Mouse (Mus musculus): ENCODE results near the gene Phf20.
"Not testable (repeated sequence)": the region's sequence is repeated elsewhere in the genome, so short reads cannot be mapped to it uniquely, and the experiment has no call there.

The Phf20 gene

DNA sequence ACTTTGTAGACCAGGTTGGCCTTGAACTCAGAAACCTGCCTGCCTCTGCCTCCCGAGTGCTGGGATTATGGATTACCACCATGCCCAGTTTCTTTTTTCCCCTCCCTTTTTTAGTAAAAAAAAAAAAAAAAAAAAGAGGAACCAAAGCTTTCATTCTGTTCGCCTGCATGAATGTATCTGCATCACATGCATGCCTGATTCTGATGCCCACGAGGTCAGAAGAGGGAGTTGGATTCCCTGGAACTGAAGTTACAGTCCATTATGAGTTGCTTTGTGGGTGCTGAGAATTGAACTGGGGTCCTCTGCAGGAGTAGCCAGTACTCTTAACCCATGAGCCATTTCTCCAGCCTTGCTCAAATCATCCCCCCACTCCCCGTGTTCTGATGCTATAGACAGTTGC lies 5.2 kb downstream of the Phf20 start:
- no peak for DNase-seq

DNA sequence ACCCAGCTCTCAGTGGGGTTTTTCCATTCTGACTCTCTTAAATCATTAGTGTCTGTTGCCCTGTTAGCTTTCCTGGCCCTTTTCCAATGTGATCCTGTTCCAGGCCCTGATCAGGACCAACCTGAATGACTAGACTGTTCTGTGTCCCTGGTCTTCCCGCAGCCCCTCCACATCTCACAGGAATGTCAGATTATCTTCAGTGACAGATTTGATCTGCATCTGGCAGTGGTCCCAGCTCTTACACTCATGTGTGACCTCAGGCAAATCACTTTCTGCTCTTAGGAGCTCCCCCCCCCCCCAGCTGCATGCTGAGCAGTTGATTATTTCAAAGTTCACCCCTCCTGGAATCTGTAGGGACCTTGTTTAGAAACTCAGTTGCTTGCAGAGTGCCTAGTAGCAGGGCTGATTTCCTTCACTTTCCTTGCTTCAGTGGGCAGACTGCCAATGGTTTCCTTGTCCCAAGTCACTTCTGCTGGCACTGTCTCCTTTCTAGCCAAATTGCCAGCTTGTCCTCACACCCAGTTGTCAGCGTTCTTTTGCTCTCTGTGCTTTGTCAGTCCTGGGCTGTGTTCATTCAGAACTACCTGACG lies 6.7 kb downstream of the Phf20 start:
- DNase-seq: peak; percentile 86

DNA sequence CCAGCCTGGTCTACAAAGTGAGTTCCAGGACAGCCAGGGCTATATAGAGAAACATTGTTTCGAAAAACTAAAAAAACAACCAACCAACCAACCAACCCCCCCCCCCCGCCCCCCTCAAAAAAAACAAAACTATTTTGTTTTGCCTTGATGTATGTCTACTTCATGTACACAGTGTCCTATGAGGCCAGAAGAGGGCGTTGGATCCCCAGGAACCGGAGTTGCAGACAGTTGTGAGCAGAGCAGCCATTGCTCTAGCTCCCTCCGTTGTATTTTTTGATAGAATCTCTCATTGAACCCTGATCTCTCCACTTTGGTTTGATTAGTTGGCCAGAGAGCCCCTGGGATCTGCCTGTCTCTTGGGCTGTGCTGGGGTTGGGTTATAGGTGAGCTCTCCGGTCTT lies 7.7 kb downstream of the Phf20 start:
- DNase-seq: no peak

- no peak for DNase-seq
Observed at GRCm38 (mm10) chr2:156217786-156218185, 21.5 kb downstream of the Phf20 start.

- DNase-seq: no peak
Observed at GRCm38 (mm10) chr2:156222100-156222499, 25.8 kb downstream of the Phf20 start.

DNA sequence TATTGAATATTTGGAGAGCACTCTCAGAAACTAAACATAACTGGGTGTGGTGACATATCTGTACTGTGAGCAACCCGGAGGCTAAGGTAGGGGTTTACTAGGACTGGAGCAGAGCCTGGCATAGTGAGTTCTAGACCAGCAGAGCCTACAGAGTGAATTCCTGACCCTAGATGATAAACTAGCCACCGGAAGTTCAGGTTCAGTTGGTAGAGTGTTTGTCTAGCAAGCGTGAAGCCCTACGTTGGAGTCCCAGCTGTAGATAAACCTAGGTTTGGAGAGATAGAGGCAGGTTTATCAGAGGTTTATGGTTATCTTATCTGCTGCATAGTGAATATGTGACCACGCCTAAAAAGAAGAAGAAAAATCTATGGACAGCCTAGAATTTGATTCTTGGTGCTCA lies 27.8 kb downstream of the Phf20 start:
- no peak for DNase-seq

DNA sequence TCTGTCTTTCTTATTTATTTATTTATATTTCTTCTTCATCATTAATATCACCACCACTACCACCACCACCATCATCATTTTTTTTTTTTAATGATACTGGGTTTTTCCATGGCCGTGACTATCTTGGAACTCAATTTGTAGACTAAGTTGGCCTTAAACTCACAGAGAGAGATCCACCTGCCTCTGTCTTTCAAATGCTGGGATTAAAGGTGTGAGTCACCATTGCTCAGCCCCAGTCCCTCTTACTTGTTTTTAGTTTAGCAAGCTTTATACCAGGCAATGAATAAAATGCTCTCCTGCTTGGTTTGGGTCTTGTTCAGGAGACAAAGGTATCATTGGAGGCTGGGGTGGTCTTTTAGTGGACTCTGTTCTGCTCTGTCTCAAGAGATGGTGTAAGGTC lies 31.4 kb downstream of the Phf20 start:
- DNase-seq: no peak

- no peak for DNase-seq
Observed at GRCm38 (mm10) chr2:156229171-156229570, 32.9 kb downstream of the Phf20 start.

GRCm38 (mm10) chr2:156231340-156231739 lies 35.1 kb downstream of the Phf20 start:
- no peak for DNase-seq

DNA sequence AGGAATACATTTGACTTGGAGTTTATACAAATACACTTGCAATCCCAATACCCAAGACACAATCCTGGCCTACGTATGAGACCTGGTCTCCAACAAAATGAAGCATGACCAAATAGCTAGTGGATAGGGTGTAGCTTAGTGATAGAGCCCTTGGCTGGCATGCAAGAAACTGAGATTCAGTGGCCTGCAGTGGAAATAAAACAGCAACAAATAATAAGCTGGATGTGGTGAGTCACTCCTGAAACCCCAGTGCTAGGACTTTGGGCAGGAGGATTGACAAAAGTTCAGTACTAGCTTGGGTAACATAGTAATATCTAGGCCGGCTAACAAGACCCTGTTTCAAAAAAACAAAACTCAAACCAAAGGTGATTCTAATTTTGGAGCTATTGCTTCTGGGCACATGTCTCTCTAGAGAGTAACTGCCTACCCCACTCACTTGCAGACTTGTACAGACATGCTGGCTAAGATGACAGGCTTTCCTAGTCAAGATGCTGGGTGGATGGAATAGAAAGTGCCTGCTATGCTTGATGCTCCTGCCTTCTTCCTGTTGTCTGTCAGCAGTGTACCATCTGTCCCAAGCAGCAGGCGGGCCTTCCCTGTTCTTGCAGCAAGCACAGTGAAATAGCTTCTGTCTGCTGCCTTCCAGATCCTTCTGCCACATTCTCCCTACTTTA lies 37.1 kb downstream of the Phf20 start:
- DNase-seq: no peak

GRCm38 (mm10) chr2:156234016-156234415 lies 37.8 kb downstream of the Phf20 start:
- not testable (repeated sequence) for DNase-seq

- DNase-seq: peak; percentile 53
Observed at GRCm38 (mm10) chr2:156235847-156236246, 39.6 kb downstream of the Phf20 start.

DNA sequence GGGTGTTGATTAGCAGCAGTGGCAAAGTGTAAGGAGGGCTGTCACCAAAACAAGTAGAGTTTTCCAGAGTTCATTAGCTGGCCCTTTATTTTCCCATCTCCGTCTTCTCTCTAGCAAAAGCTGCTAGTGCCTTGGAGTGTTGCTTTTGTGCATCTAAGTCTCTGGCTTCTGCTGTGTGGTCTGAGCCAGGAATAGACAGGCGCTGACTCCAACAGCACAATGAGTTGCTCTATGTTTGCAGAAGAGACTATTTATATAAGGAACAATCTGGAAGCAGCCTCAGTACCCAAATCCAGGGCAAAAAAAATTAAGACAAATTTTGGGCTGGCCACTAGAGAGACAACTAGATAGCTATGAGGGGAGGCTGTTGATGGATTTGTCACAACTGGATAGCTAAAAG lies 45.4 kb downstream of the Phf20 start:
- DNase-seq: no peak

DNA sequence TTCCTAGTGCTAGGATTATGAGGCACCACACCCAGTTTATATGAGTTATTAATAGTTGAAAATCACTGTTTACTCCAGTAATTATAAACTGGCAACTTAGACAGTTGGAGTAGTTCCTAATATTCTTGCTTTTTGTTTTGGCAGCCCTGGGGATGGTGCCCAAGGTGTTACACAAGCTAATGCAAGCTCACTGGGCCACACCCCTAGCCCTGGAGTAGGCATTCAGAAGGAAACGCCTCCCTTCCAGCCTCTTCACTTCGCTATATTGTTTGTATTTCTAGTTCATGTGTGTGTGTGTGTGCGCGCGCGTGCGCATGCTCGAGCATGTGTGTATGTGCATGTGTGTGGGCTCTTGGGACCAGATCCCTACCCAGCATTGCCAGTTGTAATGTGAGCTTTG lies 46.7 kb downstream of the Phf20 start:
- DNase-seq: no peak

DNA sequence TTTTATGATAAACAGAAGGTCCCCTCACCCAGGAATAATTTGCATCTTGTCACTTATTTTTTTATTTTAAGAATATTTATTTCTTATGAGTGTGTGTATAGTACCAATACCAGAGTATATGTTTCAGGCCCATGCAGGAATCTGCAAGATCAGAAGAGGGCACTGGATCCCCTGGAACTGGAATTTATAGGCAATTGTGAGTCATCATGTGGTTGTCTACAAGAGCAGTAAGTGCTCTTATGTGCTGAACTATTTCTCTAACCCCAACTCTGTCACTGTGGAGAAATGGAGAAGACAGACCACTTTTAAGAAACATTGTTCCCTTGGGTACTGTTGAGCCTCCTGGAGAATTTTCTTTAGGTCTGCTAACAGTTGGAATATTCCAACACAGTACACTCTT lies 51.3 kb downstream of the Phf20 start:
- no peak for DNase-seq

GRCm38 (mm10) chr2:156250761-156251160 lies 54.5 kb downstream of the Phf20 start:
- DNase-seq: no peak

GRCm38 (mm10) chr2:156251291-156251690 lies 55.0 kb downstream of the Phf20 start:
- DNase-seq: no peak

DNA sequence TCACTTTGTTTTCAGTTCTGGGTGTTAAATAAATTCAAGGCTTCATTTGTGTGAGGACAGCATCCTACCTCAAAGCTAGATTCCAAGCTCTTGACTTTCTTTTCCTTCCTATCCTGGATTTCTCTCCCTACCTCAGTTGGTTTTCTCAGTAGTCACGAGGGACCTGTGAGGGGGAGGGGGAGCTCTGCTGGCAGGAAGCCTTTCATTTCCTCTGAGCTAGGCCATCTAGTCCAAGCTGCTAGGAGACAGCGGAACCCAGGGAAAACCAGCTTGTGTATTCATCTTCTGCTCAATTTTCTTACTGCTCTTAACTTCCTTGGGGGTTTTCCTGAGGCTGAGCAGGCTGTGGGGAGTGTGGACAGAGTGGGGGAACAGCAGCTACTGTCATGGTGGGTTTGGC lies 60.8 kb downstream of the Phf20 start:
- no peak for DNase-seq

DNA sequence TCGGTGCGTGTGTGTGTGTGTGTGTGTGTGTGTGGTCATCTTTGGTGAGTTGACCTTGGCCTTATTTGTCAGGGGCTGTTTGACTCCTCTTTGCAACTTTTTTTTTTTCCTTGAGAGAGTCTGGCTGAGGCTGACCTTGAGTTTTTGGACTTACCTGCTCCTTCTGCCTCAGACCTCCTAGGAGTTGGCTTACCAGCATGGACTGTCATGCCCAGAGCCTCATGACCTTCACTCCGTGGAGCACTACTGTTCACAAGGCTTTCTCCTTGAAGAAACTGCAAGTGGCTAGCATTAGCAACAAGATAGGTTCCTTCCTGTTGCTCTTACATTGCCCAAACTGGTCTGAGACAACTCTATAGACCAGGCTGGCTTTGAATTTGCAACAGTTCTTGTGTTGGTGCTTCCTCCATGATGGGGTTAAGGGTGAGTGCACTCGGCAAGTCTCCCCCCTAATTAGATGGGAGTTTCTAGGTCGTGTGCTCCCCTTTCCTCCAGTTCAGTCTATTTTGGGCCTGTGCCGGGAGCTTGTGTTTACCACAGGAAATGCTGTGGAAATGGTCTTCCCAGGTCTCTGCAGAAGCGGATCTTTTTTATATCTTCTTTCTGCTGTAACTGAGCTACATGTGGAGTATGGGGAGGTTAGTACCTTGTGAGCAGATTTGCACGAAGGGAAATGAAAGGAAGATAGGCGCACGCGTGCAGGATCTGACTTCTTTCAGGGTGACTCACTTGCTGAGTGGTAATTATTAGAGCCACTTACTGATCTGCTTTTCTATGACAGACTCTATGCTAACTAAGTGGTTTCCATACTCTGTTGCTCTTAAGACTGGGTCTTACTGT lies 61.9 kb downstream of the Phf20 start:
- DNase-seq: no peak

DNA sequence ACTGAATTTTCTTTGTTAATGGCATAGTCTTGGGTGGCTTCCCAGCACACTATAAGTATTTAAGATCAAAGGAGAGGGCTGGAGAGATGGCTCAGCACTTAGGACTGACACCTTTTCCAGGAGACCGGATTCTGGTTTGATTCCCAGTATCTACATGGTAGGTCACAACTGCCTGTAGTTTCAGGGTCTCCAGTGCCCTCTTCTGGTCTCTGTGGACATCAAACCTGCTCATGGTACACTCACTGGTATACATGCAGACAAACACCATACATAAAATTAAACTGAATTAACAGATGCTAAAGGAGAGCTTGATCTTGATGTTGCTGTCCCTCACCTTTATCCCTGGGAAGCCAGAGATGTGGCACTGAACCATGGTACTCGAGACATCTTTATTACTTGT lies 64.7 kb downstream of the Phf20 start:
- peak; percentile 14 for DNase-seq

DNA sequence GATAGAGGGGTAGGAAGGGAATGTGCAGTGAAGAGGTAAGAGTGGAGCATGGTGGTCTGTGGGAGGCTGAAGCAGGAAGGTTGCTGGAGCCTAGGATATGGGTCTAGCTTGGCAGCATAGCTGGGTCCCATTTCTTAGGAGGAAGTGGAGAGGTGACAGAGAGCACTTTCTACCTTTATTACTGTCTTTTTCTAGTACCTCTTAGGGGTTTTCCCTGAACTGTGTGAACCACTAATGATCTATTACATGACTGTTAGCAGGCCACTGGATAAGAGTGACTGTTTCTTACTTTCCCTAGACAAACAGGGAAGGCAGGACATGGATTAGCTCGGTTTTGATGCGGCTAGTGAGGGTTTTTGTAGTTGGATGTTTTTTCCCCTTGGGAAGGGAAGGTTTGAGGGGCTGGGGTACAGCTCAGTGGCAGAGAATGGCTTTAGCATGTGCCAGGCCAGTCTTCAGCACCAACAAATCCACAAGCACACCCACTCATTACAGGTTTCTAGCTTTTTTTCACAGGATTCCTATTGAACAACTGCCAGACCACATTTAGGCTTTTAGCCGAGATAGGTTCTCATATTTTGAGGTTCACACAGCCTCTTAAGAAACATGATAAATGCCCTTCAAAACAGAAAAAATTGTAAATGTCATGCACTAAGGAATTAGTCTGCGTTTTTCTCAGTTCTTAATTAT lies 67.1 kb downstream of the Phf20 start:
- DNase-seq: no peak

DNA sequence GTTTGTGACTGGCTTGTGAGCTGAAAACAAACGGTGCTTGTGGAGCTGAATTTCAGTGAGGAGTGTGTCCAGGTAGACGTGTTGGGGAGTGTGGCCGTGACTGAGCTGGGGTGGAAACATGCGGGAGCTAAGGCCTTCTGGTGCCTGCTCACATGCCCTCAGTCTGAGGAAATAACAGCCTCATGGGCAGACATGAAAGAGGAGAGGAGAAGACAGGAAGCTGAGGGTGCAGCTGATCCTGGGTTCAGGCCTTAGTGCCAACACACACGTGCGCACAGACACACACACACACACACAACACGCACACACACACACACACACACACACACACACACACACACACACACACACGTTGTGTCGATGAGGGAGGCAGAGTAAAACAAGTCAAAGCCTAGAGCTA lies 71.4 kb downstream of the Phf20 start:
- DNase-seq: no peak

- no peak for DNase-seq
Observed at GRCm38 (mm10) chr2:156272553-156272952, 76.3 kb downstream of the Phf20 start.

Data from retina, postnatal 1 day (tissue).